Mouse (Mus musculus): ENCODE data around the gene Rnf186.

Rnf186 gene

GRCm38 (mm10) chr4:139013281-139013680 is 46.4 kb downstream of the Rnf186 start:
- DNase-seq (ENCODE audit: low spot score) = no peak

GRCm38 (mm10) chr4:139014793-139015192 is 47.9 kb downstream of the Rnf186 start:
- DNase-seq (ENCODE audit: low spot score) = peak; percentile 10

Measured in T-cell, adult 2 months (primary cell).